Mouse (Mus musculus) bone marrow macrophage, adult 2 months (primary cell): ENCODE results near the gene Stat4.

Source experiments
- CTCF ChIP-seq: IDR thresholded peaks from 2 replicates; pipeline ENCODE4 v1.5.1; 2012; ENCODE audit warnings: low read depth, mild to moderate bottlenecking, low read length, moderate library complexity
- POLR2A ChIP-seq: IDR thresholded peaks from 2 replicates; pipeline ENCODE4 v1.6.1; 2012; ENCODE audit warnings: mild to moderate bottlenecking, low read depth, low read length, borderline replicate concordance

DNA sequence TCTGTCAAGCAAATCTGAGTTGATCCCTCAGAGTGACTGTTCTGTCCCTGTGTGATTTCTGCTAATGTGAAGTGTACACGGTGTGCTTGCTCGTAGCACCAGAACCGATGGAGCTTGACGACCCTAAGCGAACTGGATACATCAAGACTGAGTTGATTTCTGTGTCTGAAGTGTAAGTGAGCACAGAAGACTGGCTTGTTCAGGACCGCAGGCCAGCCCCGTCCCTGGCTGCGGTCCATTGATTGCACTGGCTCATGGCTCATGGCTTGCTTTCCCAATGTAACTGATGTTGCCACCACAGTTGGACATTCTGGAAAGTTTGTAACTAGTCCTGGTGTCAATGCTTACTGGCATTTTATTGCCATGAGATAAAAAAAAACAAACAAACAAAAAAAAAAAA is 167.9 kb downstream of the Stat4 start:
- no peak for TF ChIP-seq POLR2A
- no peak for TF ChIP-seq CTCF
